Mouse (Mus musculus): Measurements from ENCODE around the gene Prkch.

DNA sequence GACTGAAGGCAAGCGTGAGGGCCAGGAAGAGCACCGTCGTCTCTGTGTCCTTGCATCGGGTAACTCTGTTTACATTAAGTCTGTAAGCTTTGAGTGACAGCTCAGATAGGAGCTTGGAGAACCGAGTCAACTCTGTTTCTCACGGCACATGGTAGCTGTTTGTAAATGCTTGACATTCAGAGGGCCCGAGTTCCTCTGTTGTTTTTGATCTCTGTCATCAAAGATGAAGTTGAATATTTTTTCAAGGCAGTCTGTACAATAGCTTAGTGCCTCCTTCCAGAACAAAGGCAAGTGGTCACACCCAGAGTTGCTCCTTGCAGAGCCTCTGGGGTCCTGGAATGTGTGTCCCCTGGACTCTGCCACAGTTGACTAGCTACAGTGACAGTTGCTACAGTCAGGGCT, 94.8 kb downstream of the Prkch start:
- TF ChIP-seq CTCF (IDR thresholded peaks at IDR 0.05; ENCODE audit: low read depth, low read length) (no peak), GATA2 (IDR thresholded peaks at IDR 0.05; ENCODE audit: borderline replicate concordance, low read depth, low read length) (no peak), TAL1 (conservative IDR thresholded peaks at IDR 0.05; ENCODE audit: low read depth, low read length) (no peak), GATA1 (IDR thresholded peaks at IDR 0.05; ENCODE audit: borderline replicate concordance, low read length) (no peak), POLR2AphosphoS5 (IDR thresholded peaks at IDR 0.05; ENCODE audit: insufficient replicate concordance, low read depth, low read length) (no peak)
